Mouse (Mus musculus): ENCODE results near the gene Mex3a.

GRCm38 (mm10) chr3:88487396-88487795 is 44.8 kb upstream of the Mex3a start:
- TF ChIP-seq CTCF (IDR thresholded peaks at IDR 0.05; ENCODE audit: borderline replicate concordance, control insufficient read depth, extremely low read depth, insufficient read depth, low read length, poor library complexity) (no peak), POLR2A (IDR thresholded peaks at IDR 0.05; ENCODE audit: control insufficient read depth, extremely low read depth, insufficient read depth, low read length, poor library complexity) (no peak)
